Mouse (Mus musculus) CD8-positive naive resting alpha-beta T cell, adult 2 months (primary cell): ENCODE data around the gene Psenen.
A peak's percentile ranks its signal among the peaks of the same experiment; 100 is the strongest.

Experiments
- DNase-seq, 2 experiments: peaks; one replicate each; pipeline ENCODE4 v3.0.0; 2022; ENCODE audit warnings: low read depth in 2 of 2, low spot score in 2 of 2

Gene Psenen

DNA sequence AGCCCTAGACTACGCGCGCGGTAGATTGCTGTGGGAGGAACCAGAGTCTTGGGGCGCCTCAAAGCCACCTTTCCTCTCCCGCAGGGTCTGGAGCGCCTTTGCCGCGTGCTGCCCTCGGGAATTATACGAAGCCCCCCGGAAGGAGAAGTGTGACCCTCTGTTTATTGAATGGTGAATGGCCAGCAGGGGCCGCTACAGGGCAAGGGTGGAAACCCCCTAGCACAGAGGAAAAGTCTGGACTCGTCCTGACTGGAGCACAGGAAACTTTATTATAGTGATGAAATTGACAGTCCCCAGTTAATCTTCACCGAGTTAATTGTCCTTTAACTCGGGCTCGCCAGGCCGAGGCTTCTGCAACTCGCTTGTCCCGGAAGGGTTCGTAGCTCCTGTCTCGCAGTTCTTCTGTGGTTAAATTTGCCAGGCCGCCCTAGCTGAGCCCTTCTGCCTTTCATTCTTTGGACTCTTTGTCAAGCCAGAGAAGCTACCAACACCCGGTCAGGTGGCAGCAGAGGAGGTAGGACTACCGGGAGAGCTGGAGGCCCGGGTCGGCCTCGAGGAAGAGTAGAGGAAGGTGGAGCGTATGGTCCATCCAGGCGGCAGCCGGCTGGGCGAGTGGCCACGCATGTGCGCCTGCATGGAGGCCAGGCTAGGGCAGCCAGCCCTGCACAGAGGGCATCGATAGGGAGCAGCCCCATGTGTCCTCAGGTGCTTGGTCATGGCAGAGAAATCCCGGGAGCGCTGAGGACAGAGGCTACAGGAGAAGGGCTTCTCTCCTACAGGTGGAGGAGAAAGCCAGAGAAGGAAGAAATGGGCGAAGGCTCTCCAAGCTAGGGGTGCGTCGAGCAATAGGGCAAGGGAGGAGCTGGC lies 26.2 kb upstream of the Psenen start:
- peak; percentile 59 to 72 for DNase-seq

DNA sequence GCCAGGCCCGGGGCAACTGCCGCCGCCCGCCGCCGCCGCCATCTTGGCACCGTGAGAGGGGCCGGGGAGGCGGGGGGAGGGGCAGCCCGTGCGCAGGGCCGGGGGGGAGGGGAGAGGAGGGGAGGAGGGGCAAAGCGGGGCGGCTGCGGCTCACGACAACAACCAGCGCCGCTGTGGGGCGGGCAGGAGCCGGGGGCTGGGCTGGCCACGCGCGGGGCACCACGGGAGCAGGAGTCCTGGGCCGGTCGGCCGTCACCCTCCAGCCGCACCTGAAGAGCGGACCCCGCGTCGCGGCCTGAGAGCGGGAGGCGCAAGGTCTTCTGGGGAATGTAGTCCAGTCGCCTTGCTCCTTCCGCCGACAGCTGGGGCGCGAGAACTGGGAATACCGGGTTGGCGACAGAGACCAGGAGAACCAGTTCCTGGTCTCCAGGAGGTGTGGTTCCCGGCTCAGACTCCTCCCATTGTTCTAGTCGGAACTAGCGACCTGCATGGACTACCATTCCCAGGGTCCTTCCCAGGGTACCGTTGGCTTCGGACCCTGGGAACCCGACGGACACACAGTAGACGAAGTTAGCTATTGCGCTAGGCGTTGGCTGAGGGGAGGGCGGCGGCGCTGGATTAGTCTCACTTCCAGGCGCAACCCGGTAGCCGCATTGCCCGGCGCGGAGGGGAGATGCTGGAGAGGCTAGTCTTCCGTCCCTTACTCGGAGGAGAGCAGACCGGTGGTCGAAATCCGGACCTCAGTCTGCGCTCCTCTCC lies 25.4 kb upstream of the Psenen start, which contains the start of gene Kmt2b:
Gene Kmt2b, minus strand, starts transcription at position 51 of the 759 bp plus-strand sequence.
- peak; percentile 76 to 81 for DNase-seq

GRCm38 (mm10) chr7:30587842-30588667 lies 24.6 kb upstream of the Psenen start:
- DNase-seq = peak; percentile 40 to 45

DNA sequence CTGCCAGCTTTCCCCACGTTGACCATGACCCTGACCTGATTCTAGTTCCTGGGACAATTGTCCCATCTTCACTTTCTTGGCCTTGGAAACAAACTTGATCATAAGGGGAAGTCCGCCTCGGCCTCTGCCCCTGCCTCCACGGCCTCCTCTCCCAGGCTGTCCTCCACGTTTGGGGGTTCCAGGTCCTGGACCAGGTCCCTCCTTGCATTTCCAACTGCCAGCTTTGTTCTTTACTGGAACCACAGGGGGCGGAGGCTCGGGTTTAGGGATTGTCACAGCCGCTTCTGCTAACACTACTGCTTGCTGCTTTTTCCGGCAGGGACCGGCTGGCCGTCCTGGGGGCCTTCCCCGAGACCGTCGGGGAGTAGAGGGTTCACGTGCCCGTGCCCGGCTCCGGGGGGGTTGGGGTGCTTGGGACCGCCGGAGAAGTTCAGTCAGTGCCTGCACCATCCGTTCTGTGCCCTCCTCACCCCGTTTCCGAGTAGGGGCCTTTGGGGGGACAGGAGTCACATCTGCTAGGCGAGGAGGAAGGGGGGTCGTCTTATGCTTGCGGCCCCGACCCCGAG lies 23.1 kb upstream of the Psenen start:
- DNase-seq = no peak

DNA sequence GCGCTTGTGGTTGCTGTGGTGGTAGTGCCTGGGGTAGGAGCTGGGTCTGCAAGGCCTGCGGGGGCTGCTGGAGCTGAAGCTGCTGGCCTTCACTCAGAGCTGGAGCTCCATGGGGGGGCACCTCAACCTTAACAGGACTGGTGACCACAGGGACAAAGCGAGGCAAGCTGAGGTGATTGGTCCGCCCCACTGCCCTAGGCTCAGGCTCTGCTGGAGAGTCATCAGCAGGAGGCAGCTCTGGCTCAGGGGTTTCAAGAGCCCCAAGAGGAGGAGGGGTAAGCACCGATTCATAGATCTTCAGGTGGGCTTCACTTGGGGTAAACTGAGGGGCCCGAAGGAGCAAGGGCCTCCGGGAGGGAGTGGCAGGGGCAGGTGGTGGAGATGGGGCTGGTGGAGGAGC lies 21.7 kb upstream of the Psenen start:
- DNase-seq = no peak

DNA sequence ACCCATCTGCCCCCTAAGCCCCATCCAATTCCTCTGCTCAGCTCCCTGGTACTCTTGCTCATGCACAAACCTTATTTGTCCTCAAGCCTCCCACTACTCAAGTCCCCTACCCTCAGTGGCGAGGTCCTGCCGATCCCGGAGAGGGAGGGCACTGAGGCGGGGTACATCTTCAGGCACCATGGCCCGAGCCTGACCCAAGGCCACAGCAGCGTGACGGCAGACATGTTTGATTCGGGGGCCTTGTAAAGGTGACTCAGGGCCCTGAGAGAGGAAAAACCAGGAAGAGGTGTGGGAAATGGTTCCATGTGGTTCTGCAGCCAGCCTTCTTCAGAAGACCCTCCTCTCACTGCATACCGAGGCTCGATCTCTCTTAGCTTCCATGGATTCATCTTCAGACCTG lies 20.9 kb upstream of the Psenen start:
- DNase-seq = no peak

GRCm38 (mm10) chr7:30581547-30581946 lies 18.1 kb upstream of the Psenen start:
- DNase-seq = no peak

GRCm38 (mm10) chr7:30579950-30580349 lies 16.5 kb upstream of the Psenen start:
- DNase-seq = no peak

- no peak for DNase-seq
Observed at GRCm38 (mm10) chr7:30572969-30573368, 9.5 kb upstream of the Psenen start.

GRCm38 (mm10) chr7:30572389-30572788 lies 9.0 kb upstream of the Psenen start:
- no peak for DNase-seq

DNA sequence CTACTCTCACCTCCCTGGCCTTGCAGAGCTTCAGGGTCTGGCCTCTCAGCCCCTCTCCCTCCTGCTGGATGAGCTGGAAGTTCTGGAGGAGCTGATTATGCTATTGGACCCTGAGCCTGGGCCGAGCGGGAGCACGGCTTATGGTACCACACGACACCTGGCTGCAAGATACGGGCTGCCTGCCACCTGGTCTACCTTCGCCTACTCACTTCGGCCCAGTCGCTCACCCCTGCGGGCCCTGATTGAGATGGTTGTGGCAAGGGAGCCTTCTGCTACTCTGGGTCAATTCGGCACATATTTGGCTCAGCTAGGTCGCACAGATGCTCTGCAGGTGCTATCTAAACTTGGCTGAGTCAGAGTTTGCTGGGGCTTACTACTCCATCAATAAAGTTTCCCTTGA lies 4.1 kb upstream of the Psenen start:
- DNase-seq = no peak

DNA sequence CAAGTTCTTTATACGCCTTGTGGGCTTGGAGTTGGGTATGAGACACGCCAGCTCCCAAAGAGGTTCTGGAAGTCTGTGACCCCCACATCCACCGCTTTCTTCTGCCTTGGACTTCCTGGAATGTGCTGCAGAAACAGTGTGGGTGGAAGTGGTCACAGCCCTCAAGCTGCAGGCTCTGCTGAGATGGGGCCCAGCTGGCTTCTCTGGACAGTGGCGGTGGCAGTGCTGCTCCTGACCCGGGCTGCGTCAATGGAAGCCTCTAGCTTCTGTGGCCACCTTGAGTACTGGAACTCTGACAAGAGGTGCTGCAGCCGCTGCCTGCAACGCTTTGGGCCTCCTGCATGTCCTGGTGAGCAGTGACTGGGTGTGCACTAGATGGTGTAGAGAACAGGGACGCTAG lies 2.6 kb upstream of the Psenen start:
- DNase-seq = no peak

DNA sequence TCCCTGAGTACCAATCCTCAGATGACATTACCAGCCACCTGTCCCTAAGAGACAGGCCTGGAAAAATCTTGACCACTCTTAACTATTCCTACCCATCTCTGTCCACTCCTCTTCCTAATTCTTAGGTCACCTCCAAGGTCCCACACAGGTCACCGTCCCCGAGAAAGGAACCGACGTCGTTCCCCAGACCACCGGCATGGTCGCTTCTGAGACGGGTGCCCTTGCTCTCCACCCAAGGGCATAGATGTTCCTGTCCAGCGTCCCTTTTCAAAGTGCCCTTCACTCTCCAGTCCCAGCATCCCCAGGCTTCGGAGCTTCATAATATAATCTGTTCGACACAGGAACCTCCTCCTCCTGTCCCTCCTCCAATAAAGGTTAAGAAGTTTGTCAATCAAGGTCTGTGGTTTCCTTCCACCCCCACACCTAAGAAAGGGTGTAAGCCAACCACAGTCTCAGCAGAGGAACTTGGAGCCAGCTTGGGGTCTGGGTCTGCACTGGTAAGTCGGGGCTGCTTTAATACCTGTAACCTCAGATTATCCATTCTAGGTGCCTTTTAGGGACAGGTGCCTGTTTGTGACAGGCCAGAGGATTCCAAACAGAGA lies 1.6 kb upstream of the Psenen start, which contains the start of gene Igflr1:
Gene Igflr1, plus strand, starts transcription at position 458 of the 602 bp plus-strand sequence.
- DNase-seq = no peak

- peak; percentile 58 to 72 for DNase-seq
Observed at GRCm38 (mm10) chr7:30563906-30564280, 466 bp upstream of the Psenen start.

DNA sequence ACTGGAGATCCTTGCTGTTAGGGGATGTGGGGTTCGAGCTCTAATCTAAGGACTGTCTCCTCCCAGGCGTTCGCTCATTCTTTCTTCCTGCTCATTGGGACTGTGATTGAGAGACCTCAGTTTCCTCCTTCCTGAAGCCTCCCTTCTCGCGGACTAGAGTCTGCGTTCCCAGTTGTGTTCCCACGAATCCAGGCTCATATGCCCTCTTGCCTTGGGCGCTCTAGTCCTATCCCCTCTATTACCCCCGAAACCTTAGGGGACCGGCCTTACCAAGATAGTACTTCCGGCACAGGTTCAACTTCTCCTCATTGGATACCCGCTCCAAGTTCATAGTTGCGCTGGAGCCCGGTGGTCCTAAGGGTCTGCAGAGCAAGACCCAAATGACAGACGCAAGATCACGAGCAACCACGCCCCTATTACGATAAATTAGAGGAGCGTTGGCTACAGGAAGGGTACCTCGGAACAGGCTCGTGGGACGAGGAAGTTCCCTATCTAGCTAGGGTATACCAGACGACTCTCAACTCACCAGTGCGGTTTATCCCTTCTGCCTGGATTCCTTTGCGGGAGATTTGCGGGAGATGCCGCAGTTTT lies 806 bp downstream of the Psenen start:
- DNase-seq = no peak

GRCm38 (mm10) chr7:30560296-30560695 lies 3.1 kb downstream of the Psenen start:
- DNase-seq = no peak

GRCm38 (mm10) chr7:30559443-30559954 lies 3.9 kb downstream of the Psenen start, which contains the start of gene Lin37:
Gene Lin37, minus strand, starts transcription at chr7:30559838.
- peak; percentile 79 to 85 for DNase-seq

- no peak for DNase-seq
Observed at GRCm38 (mm10) chr7:30558656-30559442, 4.6 kb downstream of the Psenen start.

DNA sequence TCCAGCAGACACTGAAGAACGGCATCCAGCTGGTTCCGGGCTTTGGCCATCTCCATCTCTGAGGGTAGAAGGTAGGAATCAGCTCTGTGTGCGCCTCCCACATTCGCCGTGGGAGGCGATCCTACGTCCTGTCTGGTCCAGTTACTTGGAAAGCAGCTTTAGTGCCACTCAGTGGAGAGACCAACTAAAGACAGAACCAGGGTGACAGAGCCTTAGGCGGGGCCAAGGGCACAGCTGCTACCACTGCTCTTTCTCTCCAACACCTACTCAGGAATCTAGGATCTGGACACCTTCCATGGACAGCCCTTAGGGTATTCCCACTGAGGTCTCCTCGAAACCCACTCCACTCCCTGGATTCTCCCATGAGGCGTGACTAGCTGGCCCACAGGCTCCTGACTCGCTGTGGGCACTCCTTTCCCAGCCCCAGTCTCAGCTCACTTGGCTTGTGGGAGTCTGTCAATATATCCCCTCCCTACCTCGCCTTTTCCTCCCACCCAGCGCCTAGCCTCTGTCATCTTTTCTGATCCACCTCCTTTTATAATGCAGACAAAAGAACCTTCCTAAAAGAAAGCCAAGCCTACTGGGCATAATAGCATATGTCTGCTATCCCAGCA lies 5.4 kb downstream of the Psenen start:
- DNase-seq = no peak
